Mouse (Mus musculus): ENCODE measurements around the gene Dusp13. TPM values are rescaled to one million over a fixed set of nuclear protein-coding genes. Genes with fewer than 3 reads are reported as not detected.

Dusp13 gene
- polyA plus RNA-seq, 1 experiment from 2014 or later, result not detected

GRCm38 (mm10) chr14:21703255-21703654 is 47.7 kb downstream of the Dusp13 start:
- H3K27ac ChIP-seq (ENCODE audit: low read depth, low read length), result no peak overlapping the region
- no peaks in the 10 kb centered on the region for H3K36me3 ChIP-seq (ENCODE audit: control insufficient read depth, insufficient read depth, low read length)
- no peaks in the 10 kb centered on the region for H3K27me3 ChIP-seq (replicated peaks; ENCODE audit: control insufficient read depth, insufficient read depth, low read length)
- ATAC-seq (replicated peaks; ENCODE audit: low FRiP score) (no peak), DNase-seq (ENCODE audit: low spot score) (no peak)
- no peak overlapping the region for H3K9ac ChIP-seq (ENCODE audit: low read depth, low read length)
- 41% methylated on average over 5 of the region's 5 CpGs for WGBS
- no peaks in the 10 kb centered on the region for H3K9me3 ChIP-seq (ENCODE audit: control insufficient read depth, low read length)
- H3K4me2 ChIP-seq, result no peak overlapping the region
- H3K4me3 ChIP-seq (ENCODE audit: low read depth, low read length), result no peak overlapping the region
- H3K4me1 ChIP-seq (replicated peaks; ENCODE audit: control insufficient read depth, insufficient read depth, low read length), result 0 out of 2 replicates have a peak, but pooled peaks cover 6% of the 10 kb centered on the region

GRCm38 (mm10) chr14:21702691-21703090 is 48.3 kb downstream of the Dusp13 start:
- WGBS, result 90% methylated on average over 8 of the region's 8 CpGs

GRCm38 (mm10) chr14:21696186-21696830 is 54.7 kb downstream of the Dusp13 start:
- Histone ChIP-seq H3K9ac (ENCODE audit: low read depth, low read length) (no peak overlapping the region), H3K27me3 (replicated peaks; ENCODE audit: control insufficient read depth, insufficient read depth, low read length) (no peaks in the 10 kb centered on the region), H3K4me1 (replicated peaks; ENCODE audit: control insufficient read depth, insufficient read depth, low read length) (peaks cover 9% of the 10 kb centered on the region), H3K4me3 (ENCODE audit: low read depth, low read length) (no peak overlapping the region), H3K9me3 (ENCODE audit: control insufficient read depth, low read length) (no peaks in the 10 kb centered on the region), H3K36me3 (ENCODE audit: control insufficient read depth, insufficient read depth, low read length) (no peaks in the 10 kb centered on the region), H3K4me2 (no peak overlapping the region), H3K27ac (ENCODE audit: low read depth, low read length) (no peak overlapping the region)
- DNase-seq (ENCODE audit: low spot score), result no peak
- 73% methylated on average over 7 of the region's 7 CpGs for WGBS
- no peak for ATAC-seq (replicated peaks; ENCODE audit: low FRiP score)

More at GRCm38 (mm10) chr14:21702691-21703090, 48.3 kb downstream of the Dusp13 start:
- ATAC-seq (replicated peaks; ENCODE audit: low FRiP score) (no peak), DNase-seq (ENCODE audit: low spot score) (no peak)
- Histone ChIP-seq H3K9me3 (ENCODE audit: control insufficient read depth, low read length) (no peaks in the 10 kb centered on the region), H3K4me1 (replicated peaks; ENCODE audit: control insufficient read depth, insufficient read depth, low read length) (0 out of 2 replicates have a peak, but pooled peaks cover 6% of the 10 kb centered on the region), H3K27me3 (replicated peaks; ENCODE audit: control insufficient read depth, insufficient read depth, low read length) (no peaks in the 10 kb centered on the region), H3K9ac (ENCODE audit: low read depth, low read length) (no peak overlapping the region), H3K4me3 (ENCODE audit: low read depth, low read length) (no peak overlapping the region), H3K4me2 (no peak overlapping the region), H3K27ac (ENCODE audit: low read depth, low read length) (no peak overlapping the region), H3K36me3 (ENCODE audit: control insufficient read depth, insufficient read depth, low read length) (no peaks in the 10 kb centered on the region)

DNA sequence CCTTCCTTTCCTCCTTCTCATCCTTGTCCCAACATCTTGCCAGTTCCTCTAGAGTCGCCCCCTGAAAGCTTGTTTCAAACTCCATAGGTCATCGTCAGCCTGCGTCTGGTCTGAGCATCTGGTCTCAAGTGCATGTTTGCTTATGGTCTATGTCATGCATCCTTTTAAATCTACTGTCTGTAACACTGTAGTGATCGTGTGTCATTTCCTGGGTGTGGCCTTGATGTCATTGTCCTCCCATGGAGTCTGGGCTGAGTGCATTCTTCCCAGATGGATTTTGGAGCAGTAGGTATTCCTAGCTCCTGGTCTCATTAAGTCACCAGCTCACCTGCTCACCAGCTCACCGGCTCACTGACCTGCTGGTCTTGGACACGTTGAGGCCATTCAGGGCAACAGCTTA is 56.0 kb downstream of the Dusp13 start:
- Histone ChIP-seq H3K27ac (ENCODE audit: low read depth, low read length) (no peak overlapping the region), H3K4me2 (no peak overlapping the region), H3K9me3 (ENCODE audit: control insufficient read depth, low read length) (no peaks in the 10 kb centered on the region), H3K36me3 (ENCODE audit: control insufficient read depth, insufficient read depth, low read length) (no peaks in the 10 kb centered on the region), H3K9ac (ENCODE audit: low read depth, low read length) (no peak overlapping the region), H3K27me3 (replicated peaks; ENCODE audit: control insufficient read depth, insufficient read depth, low read length) (no peaks in the 10 kb centered on the region), H3K4me1 (replicated peaks; ENCODE audit: control insufficient read depth, insufficient read depth, low read length) (peaks cover 9% of the 10 kb centered on the region), H3K4me3 (ENCODE audit: low read depth, low read length) (no peak overlapping the region)
- 72% methylated on average over 6 of the region's 6 CpGs for WGBS
- DNase-seq (ENCODE audit: low spot score), result no peak
- no peak for ATAC-seq (replicated peaks; ENCODE audit: low FRiP score)

- Histone ChIP-seq H3K4me1 (replicated peaks; ENCODE audit: control insufficient read depth, insufficient read depth, low read length) (peaks cover 3% of the 10 kb centered on the region), H3K4me3 (ENCODE audit: low read depth, low read length) (no peak overlapping the region), H3K9me3 (ENCODE audit: control insufficient read depth, low read length) (no peaks in the 10 kb centered on the region), H3K27me3 (replicated peaks; ENCODE audit: control insufficient read depth, insufficient read depth, low read length) (peaks cover 8% of the 10 kb centered on the region), H3K4me2 (no peak overlapping the region), H3K9ac (ENCODE audit: low read depth, low read length) (no peak overlapping the region), H3K36me3 (ENCODE audit: control insufficient read depth, insufficient read depth, low read length) (no peaks in the 10 kb centered on the region), H3K27ac (ENCODE audit: low read depth, low read length) (no peak overlapping the region)
- ATAC-seq (replicated peaks; ENCODE audit: low FRiP score) (no peak), DNase-seq (ENCODE audit: low spot score) (no peak)
- WGBS, result 79% methylated on average over 3 of the region's 3 CpGs
Measured at GRCm38 (mm10) chr14:21691070-21691469, 59.9 kb downstream of the Dusp13 start.

DNA sequence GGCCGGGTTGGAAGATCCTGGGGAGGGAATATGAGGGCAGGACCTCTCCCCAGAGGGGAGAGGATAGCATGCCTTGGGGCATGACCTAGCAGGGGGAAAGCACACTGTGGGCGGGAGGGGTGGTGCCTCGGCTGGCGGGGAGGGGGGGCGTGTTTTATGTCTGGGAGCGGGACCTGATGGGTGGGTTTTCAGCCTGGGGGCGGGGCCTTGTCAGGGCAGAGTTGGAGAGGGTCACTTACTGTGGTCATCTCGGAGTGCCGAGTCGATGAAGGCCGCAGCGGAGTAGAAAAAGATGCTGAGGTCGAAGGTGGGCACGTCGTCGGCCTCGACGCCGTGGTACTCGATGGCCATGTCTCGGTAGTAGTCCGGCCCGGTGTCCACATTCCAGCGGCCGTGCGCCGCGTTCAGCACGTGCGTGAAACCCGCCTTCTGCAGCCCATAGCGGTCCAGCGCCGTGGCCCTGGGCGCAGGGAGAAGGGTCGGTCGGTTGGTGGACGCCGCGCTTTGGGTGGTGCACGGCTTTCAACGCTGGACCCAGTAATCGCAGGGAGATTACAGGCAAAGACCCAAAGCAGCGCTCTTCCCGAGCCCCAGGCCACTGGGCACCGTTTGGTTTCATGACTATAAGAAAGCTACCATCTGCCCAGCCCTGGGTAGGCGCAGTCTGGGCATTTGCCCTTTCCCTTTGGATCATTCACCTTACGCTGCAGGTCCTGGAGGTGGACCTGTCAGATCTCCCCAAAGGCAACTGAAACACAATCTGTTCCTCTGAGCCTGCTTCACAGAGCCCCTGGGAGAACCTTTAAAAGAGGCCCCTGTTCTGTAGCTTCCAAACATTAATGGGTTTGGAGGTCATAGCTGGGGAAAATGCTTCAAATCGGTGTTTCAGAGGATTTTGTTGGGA is 64.4 kb downstream of the Dusp13 start:
- peak overlapping the region; percentile 67 for H3K4me2 ChIP-seq
- WGBS, result 10% methylated on average over 49 of the region's 49 CpGs
- H3K27me3 ChIP-seq (replicated peaks; ENCODE audit: control insufficient read depth, insufficient read depth, low read length), result peaks cover 9% of the 10 kb centered on the region
- H3K4me1 ChIP-seq (replicated peaks; ENCODE audit: control insufficient read depth, insufficient read depth, low read length), result peaks cover 7% of the 10 kb centered on the region
- no peaks in the 10 kb centered on the region for H3K36me3 ChIP-seq (ENCODE audit: control insufficient read depth, insufficient read depth, low read length)
- ATAC-seq (replicated peaks; ENCODE audit: low FRiP score) (no peak; the same call in 1 of the 2 replicates), DNase-seq (ENCODE audit: low spot score) (peak; percentile 51)
- peak overlapping the region; percentile 34 for H3K4me3 ChIP-seq (ENCODE audit: low read depth, low read length)
- H3K9ac ChIP-seq (ENCODE audit: low read depth, low read length), result peak overlapping the region; percentile 9; the same call in 1 of the 2 replicates
- no peak overlapping the region for H3K27ac ChIP-seq (ENCODE audit: low read depth, low read length)
- H3K9me3 ChIP-seq (ENCODE audit: control insufficient read depth, low read length), result no peaks in the 10 kb centered on the region

- Histone ChIP-seq H3K36me3 (ENCODE audit: control insufficient read depth, insufficient read depth, low read length) (no peaks in the 10 kb centered on the region), H3K27ac (ENCODE audit: low read depth, low read length) (no peak overlapping the region), H3K27me3 (replicated peaks; ENCODE audit: control insufficient read depth, insufficient read depth, low read length) (peaks cover 9% of the 10 kb centered on the region), H3K9me3 (ENCODE audit: control insufficient read depth, low read length) (no peaks in the 10 kb centered on the region), H3K4me1 (replicated peaks; ENCODE audit: control insufficient read depth, insufficient read depth, low read length) (peaks cover 7% of the 10 kb centered on the region), H3K9ac (ENCODE audit: low read depth, low read length) (no peak overlapping the region), H3K4me3 (ENCODE audit: low read depth, low read length) (no peak overlapping the region), H3K4me2 (no peak overlapping the region)
- ATAC-seq (replicated peaks; ENCODE audit: low FRiP score), result no peak
- DNase-seq (ENCODE audit: low spot score), result no peak
- WGBS, result 87% methylated on average over 10 of the region's 10 CpGs
Measured at GRCm38 (mm10) chr14:21685411-21686146, 65.4 kb downstream of the Dusp13 start.

GRCm38 (mm10) chr14:21683834-21684233 is 67.1 kb downstream of the Dusp13 start:
- DNase-seq (ENCODE audit: low spot score), result no peak
- Histone ChIP-seq H3K27me3 (replicated peaks; ENCODE audit: control insufficient read depth, insufficient read depth, low read length) (peaks cover 9% of the 10 kb centered on the region), H3K27ac (ENCODE audit: low read depth, low read length) (no peak overlapping the region)

More at GRCm38 (mm10) chr14:21683834-21684233, 67.1 kb downstream of the Dusp13 start:
- 83% methylated on average over 4 of the region's 4 CpGs for WGBS
- H3K4me1 ChIP-seq (replicated peaks; ENCODE audit: control insufficient read depth, insufficient read depth, low read length), result peaks cover 17% of the 10 kb centered on the region
- H3K9ac ChIP-seq (ENCODE audit: low read depth, low read length), result no peak overlapping the region
- no peaks in the 10 kb centered on the region for H3K36me3 ChIP-seq (ENCODE audit: control insufficient read depth, insufficient read depth, low read length)
- no peaks in the 10 kb centered on the region for H3K9me3 ChIP-seq (ENCODE audit: control insufficient read depth, low read length)
- no peak for ATAC-seq (replicated peaks; ENCODE audit: low FRiP score)
- no peak overlapping the region for H3K4me2 ChIP-seq
- H3K4me3 ChIP-seq (ENCODE audit: low read depth, low read length), result no peak overlapping the region

Measured in liver, embryonic 11.5 days (tissue).